Mouse (Mus musculus) heart, adult 2 months (tissue): ENCODE measurements around the gene Dscaml1. TPM values are rescaled to one million over a fixed set of nuclear protein-coding genes. Genes with fewer than 3 reads are reported as not detected.

Experiments used
- DNase-seq, 2 experiments: peaks; one replicate each; pipeline ENCODE4 v3.0.0; 2021
- H3K27ac ChIP-seq: fragments of 200-600 bp; 2 replicates; pipeline ENCODE4 v1.8.1; 2022
- H3K27me3 ChIP-seq: fragments of 200-500 bp; 2 replicates; pipeline ENCODE4 v1.6.1; 2012; ENCODE audit warnings: mild to moderate bottlenecking, low read length, inconsistent platforms, mixed read lengths; ENCODE audit not compliant: control insufficient read depth, insufficient read depth
- H3K36me3 ChIP-seq: fragments of 200-500 bp; 2 replicates; pipeline ENCODE4 v1.6.1; 2012; ENCODE audit warnings: low read length, inconsistent platforms; ENCODE audit not compliant: control insufficient read depth, insufficient read depth
- H3K4me1 ChIP-seq: fragments of 200-500 bp; 2 replicates; pipeline ENCODE4 v1.6.1; 2011; ENCODE audit warnings: low read length; ENCODE audit not compliant: control insufficient read depth, insufficient read depth
- H3K4me3 ChIP-seq: fragments of 200-600 bp; 2 replicates; pipeline ENCODE4 v1.8.1; 2022
- H3K79me2 ChIP-seq: fragments of 200-500 bp; replicated peaks from 2 replicates; pipeline ENCODE4 v1.6.1; 2012; ENCODE audit warnings: mild to moderate bottlenecking, inconsistent platforms, low read length, moderate library complexity, mixed read lengths; ENCODE audit not compliant: control insufficient read depth, insufficient read depth
- H3K9ac ChIP-seq: fragments of 200-500 bp; 2 replicates; pipeline ENCODE4 v1.6.1; 2012; ENCODE audit warnings: low read depth, mild to moderate bottlenecking, control low read depth, inconsistent platforms, low read length, mixed read lengths
- CTCF ChIP-seq: fragments of 200-600 bp; IDR thresholded peaks from 2 replicates; pipeline ENCODE4 v1.8.1; 2022; ENCODE audit warnings: antibody characterized with exemption, mild to moderate bottlenecking, moderate library complexity
- EP300 ChIP-seq: fragments of 200-500 bp; IDR thresholded peaks from 2 replicates; pipeline ENCODE4 v1.6.1; 2011; ENCODE audit warnings: low read depth, low read length, control low read depth; ENCODE audit not compliant: insufficient read depth
- POLR2A ChIP-seq: fragments of 200-500 bp; IDR thresholded peaks from 2 replicates; pipeline ENCODE4 v1.6.1; 2011; ENCODE audit warnings: mild to moderate bottlenecking, low read depth, low read length, control low read depth; ENCODE audit not compliant: insufficient read depth
- WGBS: fragments of 180-500 bp; shearing (Covaris S2); methylation state at CpG from one replicate; pipeline ENCODE4 v1.1.7; 2018; 5-methylcytosine and 5-hydroxymethylcytosine counted together
- intact Hi-C: fragments of 180-260 bp; cut with DNase I; formaldehyde crosslinking; loops from one replicate; pipeline ENCODE4 v1.15.1; 2025
- polyA plus RNA-seq: library from polyadenylated mRNA; depleted of rRNA; stranded (reverse); fragments of >200 nt; gene quantifications from 2 replicates; pipeline ENCODE4 v1.2.3, GENCODE M21; 2012
- total RNA-seq, 2 experiments: library from RNA; stranded (reverse); gene quantifications; 2 replicates each; pipeline ENCODE4 v1.2.3; 2021

The Dscaml1 gene
- total and polyA plus RNA-seq, 3 experiments, result 0.14 TPM; not detected in 2

DNA sequence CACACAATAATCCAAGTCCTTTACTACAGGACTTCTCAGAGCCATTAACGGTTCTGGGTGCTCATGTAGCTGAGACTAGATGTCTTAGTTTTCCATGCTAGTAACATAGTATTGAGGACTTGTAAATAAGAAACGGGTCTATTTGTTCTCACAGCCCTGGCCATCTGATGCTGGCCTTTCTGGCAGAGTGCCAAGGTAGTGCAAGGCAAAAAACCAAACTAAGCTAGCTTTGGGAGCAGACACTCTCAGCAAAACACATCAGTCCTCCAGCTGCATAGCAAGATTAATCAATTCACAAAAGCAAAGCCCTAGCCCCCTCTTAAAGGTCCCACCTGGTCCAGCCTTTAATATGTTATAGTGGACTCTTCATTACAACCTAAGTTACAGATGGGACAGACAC lies 206.6 kb downstream of the Dscaml1 start:
- intact Hi-C loops, result no loop called here
- Histone ChIP-seq H3K79me2 (no peaks in the 10 kb centered on the region), H3K4me1 (no peaks in the 10 kb centered on the region), H3K36me3 (no peaks in the 10 kb centered on the region), H3K27me3 (no peaks in the 10 kb centered on the region), H3K27ac (no peak overlapping the region), H3K4me3 (no peak overlapping the region), H3K9ac (no peak overlapping the region)
- WGBS, result 52% methylated on average over 2 of the region's 2 CpGs
- no peak for DNase-seq
- TF ChIP-seq CTCF (no peak), EP300 (no peak), POLR2A (no peak)

DNA sequence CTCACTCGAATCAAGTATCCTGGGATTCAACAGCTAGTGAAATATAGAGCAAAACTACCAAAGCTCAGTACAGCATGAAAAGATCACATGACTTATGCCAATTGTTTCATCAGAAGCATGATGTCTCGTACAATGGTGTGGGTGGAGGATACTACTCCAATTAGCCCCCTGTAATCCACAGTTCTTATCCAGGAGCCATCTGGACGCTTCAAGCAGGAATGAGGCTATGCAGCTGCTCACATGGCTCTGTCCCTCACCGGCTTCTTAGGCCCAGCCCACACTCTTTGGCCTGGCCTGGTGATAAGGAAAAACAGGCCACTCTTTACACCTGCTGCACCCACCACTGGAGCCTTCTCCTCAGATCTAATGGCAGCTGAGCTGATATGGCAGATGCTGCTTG lies 208.6 kb downstream of the Dscaml1 start:
- DNase-seq, result no peak
- no peak overlapping the region for H3K9ac ChIP-seq
- intact Hi-C loops, result no loop called here
- no peak overlapping the region for H3K4me3 ChIP-seq
- H3K27me3 ChIP-seq, result no peaks in the 10 kb centered on the region
- no peak overlapping the region for H3K27ac ChIP-seq
- H3K79me2 ChIP-seq, result no peaks in the 10 kb centered on the region
- WGBS, result 63% methylated on average over 4 of the region's 4 CpGs
- H3K4me1 ChIP-seq, result no peaks in the 10 kb centered on the region
- no peak for TF ChIP-seq EP300
- H3K36me3 ChIP-seq, result no peaks in the 10 kb centered on the region

DNA sequence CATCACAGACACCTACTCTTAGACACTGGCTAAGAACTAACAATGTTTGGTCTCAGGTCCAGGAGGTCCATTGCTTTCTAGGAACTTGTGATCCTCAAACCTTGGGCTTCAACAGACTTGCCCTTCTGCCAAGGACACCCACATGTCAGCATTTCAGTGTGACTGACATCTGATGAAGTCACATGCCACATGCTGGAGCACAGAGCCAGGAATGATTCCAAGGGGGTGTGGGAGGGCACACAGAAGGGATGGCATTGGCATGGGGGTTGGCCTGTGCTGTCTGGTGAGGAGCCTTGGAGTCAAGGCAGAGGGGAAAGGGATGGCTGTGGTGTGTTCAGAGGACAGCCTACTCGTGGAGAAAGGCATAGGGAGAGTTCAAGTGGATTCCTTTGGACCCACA lies 210.9 kb downstream of the Dscaml1 start:
- H3K27me3 ChIP-seq, result no peaks in the 10 kb centered on the region
- WGBS, result 30% methylated on average over 1 of the region's 1 CpGs
- H3K27ac ChIP-seq, result no peak overlapping the region
- H3K79me2 ChIP-seq, result no peaks in the 10 kb centered on the region
- intact Hi-C loops, result no loop called here
- H3K9ac ChIP-seq, result no peak overlapping the region
- H3K4me1 ChIP-seq, result no peaks in the 10 kb centered on the region
- TF ChIP-seq POLR2A (no peak), CTCF (no peak), EP300 (no peak)
- no peak for DNase-seq
- no peak overlapping the region for H3K4me3 ChIP-seq
- H3K36me3 ChIP-seq, result no peaks in the 10 kb centered on the region

DNA sequence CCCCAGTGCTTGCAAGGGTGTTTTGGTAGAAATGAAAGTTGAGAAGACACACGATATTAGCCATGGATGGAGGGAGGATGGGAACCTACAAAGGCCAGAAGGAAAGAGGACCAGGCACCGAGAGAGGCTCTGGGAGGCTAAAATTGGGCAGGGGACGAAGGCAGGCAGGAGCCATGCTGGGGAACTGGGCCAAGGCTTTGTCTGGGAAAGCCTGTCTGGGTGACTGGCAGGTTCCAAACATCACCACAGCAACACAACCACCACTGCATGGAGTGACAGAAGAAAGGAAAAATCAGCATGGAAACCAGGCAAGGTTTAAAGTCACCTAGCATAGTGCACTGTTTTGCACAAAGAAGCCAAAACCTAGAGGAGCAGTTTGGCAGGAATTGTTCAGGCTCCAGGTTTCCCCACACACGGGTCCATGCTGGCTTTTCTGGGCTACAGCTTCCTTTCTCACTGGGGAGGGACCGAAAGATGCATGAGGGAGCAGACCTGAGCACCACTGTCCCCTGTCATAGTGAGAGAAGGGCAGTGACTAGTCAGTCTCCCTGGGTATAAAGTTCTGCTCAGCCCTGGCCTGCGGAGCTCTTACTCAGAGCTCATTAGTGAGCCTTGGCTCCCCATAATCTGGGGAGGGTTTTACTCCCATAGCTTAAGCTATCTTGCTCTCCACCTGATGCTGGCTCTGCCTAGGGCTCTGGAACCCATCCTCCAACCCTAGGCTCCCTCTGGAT lies 211.9 kb downstream of the Dscaml1 start:
- H3K79me2 ChIP-seq, result no peaks in the 10 kb centered on the region
- H3K4me3 ChIP-seq, result no peak overlapping the region
- WGBS, result 68% methylated on average over 6 of the region's 6 CpGs
- no peaks in the 10 kb centered on the region for H3K27me3 ChIP-seq
- H3K9ac ChIP-seq, result no peak overlapping the region
- DNase-seq, result no peak
- H3K36me3 ChIP-seq, result no peaks in the 10 kb centered on the region
- TF ChIP-seq POLR2A (no peak), EP300 (no peak), CTCF (no peak)
- no peaks in the 10 kb centered on the region for H3K4me1 ChIP-seq
- intact Hi-C loops, result no loop called here
- no peak overlapping the region for H3K27ac ChIP-seq

DNA sequence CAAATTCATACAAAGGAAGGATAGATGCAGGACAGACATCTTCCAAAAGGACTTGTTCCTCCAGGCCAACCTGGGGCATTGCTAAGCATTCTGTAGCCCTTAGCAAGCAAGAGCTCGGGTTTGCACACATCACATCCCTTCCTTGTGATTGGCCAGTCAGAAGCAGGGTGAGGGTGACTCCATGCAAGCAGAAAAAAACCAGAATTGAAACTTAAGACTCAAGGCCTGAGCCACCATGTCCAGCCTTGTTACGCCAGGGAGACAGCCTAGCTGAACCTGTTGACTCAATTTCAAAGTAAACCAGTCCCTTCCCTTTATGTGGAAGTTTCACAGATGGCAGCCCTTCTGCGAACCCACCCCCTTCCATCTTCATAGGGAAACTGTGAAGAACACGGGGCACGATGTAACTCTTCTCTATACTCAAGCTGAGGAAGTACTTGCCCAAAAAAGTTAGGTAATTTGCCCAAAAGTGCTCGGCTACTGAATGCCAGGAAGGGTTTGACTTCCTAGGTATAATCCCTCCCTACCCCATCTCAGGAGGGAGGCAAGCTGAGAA lies 218.5 kb downstream of the Dscaml1 start:
- no peaks in the 10 kb centered on the region for H3K36me3 ChIP-seq
- DNase-seq, result no peak
- no peak overlapping the region for H3K9ac ChIP-seq
- intact Hi-C loops, result no loop called here
- H3K4me3 ChIP-seq, result no peak overlapping the region
- no peaks in the 10 kb centered on the region for H3K79me2 ChIP-seq
- H3K4me1 ChIP-seq, result no peaks in the 10 kb centered on the region
- H3K27ac ChIP-seq, result no peak overlapping the region
- no peaks in the 10 kb centered on the region for H3K27me3 ChIP-seq
- 64% methylated on average over 6 of the region's 6 CpGs for WGBS
- TF ChIP-seq POLR2A, result no peak
- no peak for TF ChIP-seq EP300
- no peak for TF ChIP-seq CTCF

DNA sequence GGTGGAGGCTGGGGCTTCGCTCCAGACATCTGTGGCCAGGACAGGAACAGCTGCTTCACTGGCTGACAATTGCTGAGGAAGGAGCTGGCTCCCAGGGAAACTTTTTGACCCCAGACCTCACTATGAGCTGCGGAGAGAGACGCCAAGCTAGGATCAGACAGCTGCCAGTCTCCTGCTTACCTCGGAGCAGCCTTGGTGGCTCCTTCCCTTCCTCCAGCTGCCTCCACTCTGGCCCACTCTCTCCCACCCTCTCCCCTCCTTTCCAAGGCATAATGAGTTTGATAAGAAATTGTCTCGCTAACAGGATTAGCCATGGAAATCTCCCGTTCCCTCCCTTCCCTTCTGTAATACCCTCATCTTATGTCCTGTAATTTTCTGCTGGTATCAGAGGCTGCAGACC lies 219.1 kb downstream of the Dscaml1 start:
- Histone ChIP-seq H3K79me2 (no peaks in the 10 kb centered on the region), H3K36me3 (no peaks in the 10 kb centered on the region), H3K4me1 (no peaks in the 10 kb centered on the region), H3K9ac (no peak overlapping the region), H3K27me3 (no peaks in the 10 kb centered on the region), H3K27ac (no peak overlapping the region), H3K4me3 (no peak overlapping the region)
- 36% methylated on average over 6 of the region's 6 CpGs for WGBS
- intact Hi-C loops, result no loop called here
- no peak for TF ChIP-seq EP300
- no peak for DNase-seq
